Mouse (Mus musculus) bone marrow, adult 2 months (tissue): ENCODE data around the gene Poglut1. TPM values are rescaled to one million over a fixed set of nuclear protein-coding genes. Genes with fewer than 3 reads are reported as not detected.
A peak's percentile ranks its signal among the peaks of the same experiment; 100 is the strongest.
"Not testable (repeated sequence)": the region's sequence is repeated elsewhere in the genome, so short reads cannot be mapped to it uniquely, and the experiment has no call there.

Source experiments
- H3K27ac ChIP-seq: fragments of 200-500 bp; 2 replicates; pipeline ENCODE4 v1.5.1; 2012; ENCODE audit warnings: low read depth, mild to moderate bottlenecking, control low read depth, inconsistent platforms, low read length; ENCODE audit not compliant: control insufficient read depth, poor library complexity, insufficient read depth
- H3K4me1 ChIP-seq: fragments of 200-500 bp; 2 replicates; pipeline ENCODE4 v1.6.1; 2011; ENCODE audit warnings: low read length; ENCODE audit not compliant: control insufficient read depth, insufficient read depth
- H3K4me3 ChIP-seq: fragments of 200-500 bp; replicated peaks from 2 replicates; pipeline ENCODE3; 2011; ENCODE audit warnings: mild to moderate bottlenecking, low read depth, low read length, control low read depth; ENCODE audit not compliant: control insufficient read depth
- CTCF ChIP-seq: fragments of 200-500 bp; IDR thresholded peaks from 2 replicates; pipeline ENCODE4 v1.5.1; 2011; ENCODE audit warnings: low read length, control low read depth; ENCODE audit not compliant: control insufficient read depth, insufficient read depth
- POLR2A ChIP-seq: fragments of 200-500 bp; IDR thresholded peaks from 2 replicates; pipeline ENCODE4 v1.6.1; 2011; ENCODE audit warnings: low read depth, mild to moderate bottlenecking, control low read depth, low read length, borderline replicate concordance; ENCODE audit not compliant: control insufficient read depth
- WGBS: fragments of 180-500 bp; shearing (Covaris S2); methylation state at CpG from one replicate; pipeline ENCODE4 v1.1.7; 2018; 5-methylcytosine and 5-hydroxymethylcytosine counted together
- polyA plus RNA-seq: library from polyadenylated mRNA; stranded (reverse); fragments of >200 nt; gene quantifications from 2 replicates; pipeline ENCODE4 v1.2.4, GENCODE M21; 2011; ENCODE audit warnings: low replicate concordance; ENCODE audit not compliant: missing spikeins, insufficient read depth, insufficient read length

Gene Poglut1
- polyA plus RNA-seq, 1 experiment = 12.0 TPM

DNA sequence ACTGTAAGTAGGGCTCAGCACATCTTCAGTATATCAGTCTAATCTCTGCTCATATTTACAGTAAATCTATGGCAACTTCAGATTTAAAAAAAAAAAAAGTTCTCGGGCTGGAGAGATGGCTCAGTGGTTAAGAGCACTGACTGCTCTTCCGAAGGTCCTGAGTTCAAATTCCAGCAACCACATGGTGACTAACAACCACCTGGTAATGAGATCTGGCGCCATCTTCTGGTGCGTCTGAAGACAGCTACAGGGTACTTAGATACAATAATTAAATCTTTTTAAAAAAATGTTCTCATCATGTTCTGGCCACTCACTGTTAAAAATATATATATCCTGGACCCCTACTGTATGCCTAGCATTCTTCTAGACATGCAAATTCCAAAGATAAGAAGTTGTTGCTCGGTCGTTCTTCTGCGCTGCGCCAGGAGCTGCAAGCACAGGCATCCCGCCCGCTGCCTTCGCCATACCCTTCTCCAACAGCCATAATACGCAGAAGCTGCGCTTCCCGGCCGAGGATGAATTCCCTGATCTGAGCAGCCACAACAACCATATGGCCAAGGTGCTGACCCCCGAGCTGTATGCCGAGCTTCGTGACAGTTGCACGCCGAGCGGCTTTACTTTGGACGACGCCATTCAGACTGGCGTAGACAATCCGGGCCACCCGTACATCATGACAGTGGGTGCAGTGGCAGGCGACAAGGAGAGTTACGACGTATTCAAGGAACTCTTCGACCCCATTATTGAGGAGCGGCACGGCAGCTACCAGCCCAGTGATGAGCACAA is 67.1 kb downstream of the Poglut1 start:
- Histone ChIP-seq H3K4me1 (peaks cover 1% of the 10 kb centered on the region), H3K4me3 (peak overlapping the region; percentile 29), H3K27ac (no peak overlapping the region)
- WGBS = 19% methylated on average over 32 of the region's 32 CpGs
- TF ChIP-seq CTCF = peak; percentile 9; the same call in 1 of the 2 replicates
- TF ChIP-seq POLR2A = no peak

DNA sequence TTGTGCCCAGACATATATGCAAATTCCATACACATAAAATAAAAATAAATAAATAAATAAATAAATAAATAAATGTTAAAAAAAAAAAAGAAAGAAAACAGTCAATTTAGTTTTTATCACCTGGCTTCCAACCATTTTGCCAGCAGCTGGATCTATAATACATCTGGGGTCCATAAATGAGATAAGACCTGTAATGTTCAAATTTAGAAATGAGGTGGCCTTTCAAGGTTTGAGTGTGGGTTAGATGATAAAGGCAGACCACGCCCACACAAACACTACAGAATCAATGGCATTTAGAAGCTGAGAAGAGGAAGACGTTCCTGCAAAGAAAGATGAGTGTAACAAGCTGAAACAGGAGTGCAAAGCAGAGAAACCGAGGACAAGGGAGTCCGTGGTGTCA is 68.7 kb downstream of the Poglut1 start:
- TF ChIP-seq POLR2A (no peak), CTCF (no peak)
- Histone ChIP-seq H3K4me3 (no peak overlapping the region), H3K4me1 (peaks cover 1% of the 10 kb centered on the region), H3K27ac (no peak overlapping the region)
- WGBS = 65% methylated on average over 4 of the region's 4 CpGs

DNA sequence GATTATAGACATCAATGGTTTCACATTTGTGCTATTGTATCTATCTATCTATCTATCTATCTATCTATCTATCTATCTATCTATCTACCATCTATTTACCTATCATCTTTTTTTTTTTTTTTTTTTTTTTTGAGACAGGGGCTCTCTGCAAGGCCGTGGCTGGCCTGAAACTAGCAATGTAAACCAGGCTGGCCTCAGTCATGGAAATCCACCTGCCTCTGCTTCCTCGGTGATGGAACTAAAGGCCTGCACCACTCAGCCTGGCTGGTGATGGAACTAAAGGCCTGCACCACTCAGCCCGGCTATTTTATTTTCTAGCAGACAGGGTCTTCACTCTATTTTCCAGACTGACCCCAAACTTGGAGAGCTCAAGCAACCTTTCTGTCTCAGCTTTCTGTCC is 71.8 kb downstream of the Poglut1 start:
- peaks cover 3% of the 10 kb centered on the region for H3K4me1 ChIP-seq
- TF ChIP-seq POLR2A (no peak), CTCF (no peak)
- H3K4me3 ChIP-seq = no peak overlapping the region
- no peak overlapping the region for H3K27ac ChIP-seq
- WGBS = 82% methylated on average over 3 of the region's 3 CpGs

GRCm38 (mm10) chr16:38477241-38477608 is 72.8 kb downstream of the Poglut1 start:
- not testable (repeated sequence) for H3K4me3 ChIP-seq, H3K4me1 ChIP-seq
- 69% methylated on average over 14 of the region's 14 CpGs for WGBS

DNA sequence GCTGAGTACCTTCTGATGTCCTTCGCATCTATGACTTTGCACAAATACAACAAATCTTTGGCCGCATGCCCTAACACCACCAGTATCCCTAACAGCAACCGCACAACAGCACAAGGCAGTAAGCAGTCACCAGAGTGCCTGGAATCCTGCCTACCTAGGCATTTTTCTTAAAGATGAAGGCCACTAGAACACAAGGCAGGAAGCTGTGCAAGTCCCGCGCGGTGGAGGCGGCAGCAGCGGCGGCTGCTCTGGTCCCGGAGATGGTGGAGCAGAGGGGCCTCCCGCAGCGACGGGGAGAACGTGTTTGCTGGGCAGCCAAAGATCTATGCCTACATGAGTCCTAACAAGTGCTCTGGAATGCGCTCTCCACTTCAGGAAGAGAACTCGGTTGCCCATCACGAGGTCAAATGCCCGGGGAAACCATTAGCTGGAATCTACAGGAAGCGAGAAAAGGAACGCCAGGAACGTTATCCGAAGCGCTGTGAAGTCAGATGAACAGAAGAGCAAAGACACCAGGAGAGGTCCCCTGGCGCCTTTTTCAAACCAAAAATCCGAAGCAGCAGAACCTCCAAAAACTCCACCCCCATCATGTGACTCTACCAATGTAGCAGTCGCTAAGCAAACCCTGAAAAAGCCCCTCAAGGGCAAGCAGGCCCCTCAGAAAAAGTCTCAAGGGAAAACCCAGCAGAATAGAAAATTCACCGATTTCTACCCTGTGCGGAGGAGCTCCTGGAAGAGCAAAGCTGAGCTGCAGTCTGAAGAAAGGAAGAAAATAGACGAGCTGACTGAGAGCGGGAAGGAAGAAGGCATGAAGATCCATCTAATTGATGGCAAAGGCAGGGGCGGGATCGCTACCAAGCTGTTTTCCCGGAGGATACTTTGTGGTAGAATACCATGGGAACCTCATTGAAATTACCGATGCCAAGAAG is 73.5 kb downstream of the Poglut1 start:
- TF ChIP-seq POLR2A (no peak), CTCF (no peak)
- no peak overlapping the region for H3K27ac ChIP-seq

More at GRCm38 (mm10) chr16:38477241-38477608, 72.8 kb downstream of the Poglut1 start:
- H3K27ac ChIP-seq = not testable (repeated sequence)

GRCm38 (mm10) chr16:38475681-38476311 is 74.3 kb downstream of the Poglut1 start:
- Histone ChIP-seq H3K4me3 (peak overlapping the region; percentile 33), H3K4me1 (peaks cover 3% of the 10 kb centered on the region; the same call in 1 of the 2 replicates), H3K27ac (no peak overlapping the region)
- no peak for TF ChIP-seq POLR2A
- TF ChIP-seq CTCF = no peak
- WGBS = 28% methylated on average over 4 of the region's 4 CpGs

More for the DNA sequence above, 73.5 kb downstream of the Poglut1 start:
- H3K4me3 ChIP-seq = peak overlapping the region; percentile 33
- 4% methylated on average over 34 of the region's 34 CpGs for WGBS
- H3K4me1 ChIP-seq = peaks cover 3% of the 10 kb centered on the region; the same call in 1 of the 2 replicates

Other genes with a start within 250 kb of the Poglut1 start
- not detected in 2 replicates for gene Maats1, start 208.1 kb downstream of the Poglut1 start, polyA plus RNA-seq
- 219 and 283 TPM in 2 replicates for gene Cox17, start 203.3 kb downstream of the Poglut1 start, polyA plus RNA-seq
- not detected in 2 replicates for gene Gm21987, start 203.2 kb downstream of the Poglut1 start, polyA plus RNA-seq
- 12.5 and 20.9 TPM in 2 replicates for gene Popdc2, start 188.0 kb downstream of the Poglut1 start, polyA plus RNA-seq
- 1.5 TPM in 1 of 2 replicates, not detected in the other for gene Pla1a, start 117.1 kb downstream of the Poglut1 start, polyA plus RNA-seq
- 5.1 and 19.3 TPM in 2 replicates for gene Adprh, start 97.6 kb downstream of the Poglut1 start, polyA plus RNA-seq
- gene Cd80, start 94.7 kb downstream of the Poglut1 start, polyA plus RNA-seq = 1.6 and 2.0 TPM in 2 replicates
- gene Timmdc1, start 27.6 kb downstream of the Poglut1 start, polyA plus RNA-seq = 9.8 and 13.9 TPM in 2 replicates
- gene Tmem39a, start 8.4 kb upstream of the Poglut1 start, polyA plus RNA-seq = 26.1 and 35.7 TPM in 2 replicates
- 3.6 and 6.1 TPM in 2 replicates for gene Arhgap31, start 163.0 kb upstream of the Poglut1 start, polyA plus RNA-seq
- gene B4galt4, start 192.0 kb upstream of the Poglut1 start, polyA plus RNA-seq = 4.2 and 12.8 TPM in 2 replicates